Mouse (Mus musculus) forebrain, embryonic 13.5 days (tissue): ENCODE data around the gene Crip3. TPM values are rescaled to one million over a fixed set of nuclear protein-coding genes. Genes with fewer than 3 reads are reported as not detected.

ENCODE experiments used
- ATAC-seq: fragments of 200-750 bp; cut with Nextera tagmentation; 2 replicates; pipeline ENCODE4 v1.8.0; 2017
- H3K27ac ChIP-seq: fragments of 300-500 bp; sonication (generic); 2 replicates; pipeline ENCODE4 v1.5.1; 2015; ENCODE audit warnings: inconsistent platforms, mild to moderate bottlenecking, moderate library complexity
- H3K27me3 ChIP-seq: fragments of 300-500 bp; sonication (generic); 2 replicates; pipeline ENCODE4 v1.6.1; 2015; ENCODE audit warnings: mild to moderate bottlenecking, inconsistent platforms
- H3K36me3 ChIP-seq: fragments of 300-500 bp; sonication (generic); 2 replicates; pipeline ENCODE4 v1.6.1; 2015; ENCODE audit warnings: mild to moderate bottlenecking, inconsistent platforms; ENCODE audit not compliant: poor library complexity, severe bottlenecking
- H3K4me1 ChIP-seq: fragments of 300-500 bp; sonication (generic); 2 replicates; pipeline ENCODE4 v1.6.1; 2015; ENCODE audit warnings: inconsistent platforms
- H3K4me2 ChIP-seq: fragments of 300-500 bp; sonication (generic); 2 replicates; pipeline ENCODE4 v1.6.1; 2015; ENCODE audit warnings: inconsistent platforms, mild to moderate bottlenecking, moderate library complexity
- H3K4me3 ChIP-seq: fragments of 300-500 bp; sonication (generic); 2 replicates; pipeline ENCODE4 v1.5.1; 2015; ENCODE audit warnings: mild to moderate bottlenecking, inconsistent platforms
- H3K9ac ChIP-seq: fragments of 300-500 bp; sonication (generic); 2 replicates; pipeline ENCODE4 v1.6.1; 2015; ENCODE audit warnings: mild to moderate bottlenecking, inconsistent platforms
- H3K9me3 ChIP-seq: fragments of 300-500 bp; sonication (generic); replicated peaks from 2 replicates; pipeline ENCODE4 v1.6.1; 2016; ENCODE audit warnings: inconsistent platforms
- WGBS: fragments of 180-500 bp; shearing (Covaris S2); methylation state at CpG from one replicate; pipeline ENCODE4 v1.1.7; 2015; 5-methylcytosine and 5-hydroxymethylcytosine counted together
- polyA plus RNA-seq: library from polyadenylated mRNA; unstranded; fragments of >200 nt; fragmentation: Nextera tagmentation; extraction: Ambion mirVana; gene quantifications from 2 replicates; pipeline ENCODE4 v1.2.1, GENCODE M21; 2015

Crip3 gene
- 0.75 and 0.89 TPM in 2 replicates for polyA plus RNA-seq

- ATAC-seq = 0 out of 2 replicates have a peak, but pooled peaks have one; percentile 38
- no peak within 1 kb of the TSS for H3K4me3 ChIP-seq
Measured at GRCm38 (mm10) chr17:46428761-46429414, at the start of gene Crip3. Gene Crip3, plus strand, starts transcription at chr17:46428926.

GRCm38 (mm10) chr17:46383294-46384060 lies 45.2 kb upstream of the Crip3 start, which contains the start of gene Zfp318:
Gene Zfp318, plus strand, starts transcription at chr17:46383731.
- Histone ChIP-seq H3K4me1 (peaks cover 18% of the 10 kb centered on the region), H3K9ac (peak within 1 kb of the TSS; percentile 95), H3K4me2 (peak within 1 kb of the TSS; percentile 88), H3K4me3 (peak within 1 kb of the TSS; percentile 95), H3K27ac (peak within 1 kb of the TSS; percentile 90), H3K9me3 (no peaks in the 10 kb centered on the region), H3K36me3 (peaks cover 17% of the 10 kb centered on the region), H3K27me3 (no peaks in the 10 kb centered on the region)
- peak; percentile 97 for ATAC-seq
- whole genome bisulfite sequencing = under 1% methylated on average over 71 of the region's 105 CpGs

More at GRCm38 (mm10) chr17:46428761-46429414, at the start of gene Crip3:
- Histone ChIP-seq H3K9ac (no peak within 1 kb of the TSS), H3K9me3 (no peaks in the 10 kb centered on the region), H3K4me2 (peak within 1 kb of the TSS; percentile 48), H3K36me3 (no peaks in the 10 kb centered on the region), H3K4me1 (peaks cover 10% of the 10 kb centered on the region; the same call in 1 of the 2 replicates), H3K27me3 (peaks cover 13% of the 10 kb centered on the region; the same call in 1 of the 2 replicates), H3K27ac (no peak within 1 kb of the TSS)
- WGBS = 13% methylated on average over 18 of the region's 18 CpGs

GRCm38 (mm10) chr17:46384061-46384801 lies 44.5 kb upstream of the Crip3 start:
- 0 out of 2 replicates have a peak, but pooled peaks have one; percentile 0 for ATAC-seq
- Histone ChIP-seq H3K4me3 (peak overlapping the region; percentile 95), H3K27ac (peak overlapping the region; percentile 90), H3K9ac (peak overlapping the region; percentile 95), H3K36me3 (peaks cover 24% of the 10 kb centered on the region), H3K4me2 (peak overlapping the region; percentile 88), H3K9me3 (no peaks in the 10 kb centered on the region), H3K4me1 (peaks cover 18% of the 10 kb centered on the region), H3K27me3 (no peaks in the 10 kb centered on the region)
- under 1% methylated on average over 66 of the region's 70 CpGs for WGBS

- no peak overlapping the region for H3K9ac ChIP-seq
- no peaks in the 10 kb centered on the region for H3K9me3 ChIP-seq
- no peak overlapping the region for H3K4me3 ChIP-seq
- H3K27ac ChIP-seq = no peak overlapping the region
- H3K4me2 ChIP-seq = no peak overlapping the region
- H3K4me1 ChIP-seq = peaks cover 18% of the 10 kb centered on the region
- WGBS = 92% methylated on average over 3 of the region's 3 CpGs
- H3K36me3 ChIP-seq = peaks cover 36% of the 10 kb centered on the region
- ATAC-seq = no peak
- H3K27me3 ChIP-seq = no peaks in the 10 kb centered on the region
Measured at GRCm38 (mm10) chr17:46388200-46388599, 40.5 kb upstream of the Crip3 start.

- H3K36me3 ChIP-seq = peaks cover 54% of the 10 kb centered on the region
- no peak for ATAC-seq
- no peaks in the 10 kb centered on the region for H3K4me1 ChIP-seq
- H3K4me3 ChIP-seq = no peak overlapping the region
- WGBS = 56% methylated on average over 2 of the region's 2 CpGs
- no peak overlapping the region for H3K27ac ChIP-seq
- H3K27me3 ChIP-seq = no peaks in the 10 kb centered on the region
- no peak overlapping the region for H3K9ac ChIP-seq
- H3K9me3 ChIP-seq = no peaks in the 10 kb centered on the region
- no peak overlapping the region for H3K4me2 ChIP-seq
Measured at GRCm38 (mm10) chr17:46393012-46393411, 35.7 kb upstream of the Crip3 start.

GRCm38 (mm10) chr17:46394631-46395030 lies 34.1 kb upstream of the Crip3 start:
- ATAC-seq = no peak
- WGBS = 88% methylated on average over 1 of the region's 1 CpGs
- Histone ChIP-seq H3K4me3 (no peak overlapping the region), H3K27ac (no peak overlapping the region), H3K9ac (no peak overlapping the region), H3K4me1 (no peaks in the 10 kb centered on the region), H3K36me3 (peaks cover 54% of the 10 kb centered on the region), H3K4me2 (no peak overlapping the region), H3K9me3 (no peaks in the 10 kb centered on the region), H3K27me3 (no peaks in the 10 kb centered on the region)

- no peak overlapping the region for H3K4me2 ChIP-seq
- peaks cover 69% of the 10 kb centered on the region for H3K36me3 ChIP-seq
- H3K9ac ChIP-seq = no peak overlapping the region
- no peak overlapping the region for H3K27ac ChIP-seq
- no peaks in the 10 kb centered on the region for H3K27me3 ChIP-seq
- WGBS = 23% methylated on average over 3 of the region's 3 CpGs
- H3K4me1 ChIP-seq = no peaks in the 10 kb centered on the region
- no peak overlapping the region for H3K4me3 ChIP-seq
- H3K9me3 ChIP-seq = no peaks in the 10 kb centered on the region
- no peak for ATAC-seq
Measured at GRCm38 (mm10) chr17:46408478-46408877, 20.2 kb upstream of the Crip3 start.

GRCm38 (mm10) chr17:46418628-46419027 lies 10.1 kb upstream of the Crip3 start:
- H3K27me3 ChIP-seq = no peaks in the 10 kb centered on the region
- ATAC-seq = no peak
- H3K4me3 ChIP-seq = no peak overlapping the region
- no peak overlapping the region for H3K4me2 ChIP-seq
- 67% methylated on average over 5 of the region's 5 CpGs for WGBS
- H3K9me3 ChIP-seq = no peaks in the 10 kb centered on the region
- H3K27ac ChIP-seq = no peak overlapping the region
- H3K36me3 ChIP-seq = peaks cover 15% of the 10 kb centered on the region
- H3K9ac ChIP-seq = no peak overlapping the region
- 0 out of 2 replicates have a peak, but pooled peaks cover 3% of the 10 kb centered on the region for H3K4me1 ChIP-seq

GRCm38 (mm10) chr17:46419717-46420116 lies 9.0 kb upstream of the Crip3 start:
- H3K36me3 ChIP-seq = peaks cover 7% of the 10 kb centered on the region; the same call in 1 of the 2 replicates
- H3K27ac ChIP-seq = no peak overlapping the region
- no peak overlapping the region for H3K9ac ChIP-seq
- no peak for ATAC-seq
- H3K4me1 ChIP-seq = 0 out of 2 replicates have a peak, but pooled peaks cover 3% of the 10 kb centered on the region
- no peaks in the 10 kb centered on the region for H3K27me3 ChIP-seq
- no peak overlapping the region for H3K4me2 ChIP-seq
- no peaks in the 10 kb centered on the region for H3K9me3 ChIP-seq
- no peak overlapping the region for H3K4me3 ChIP-seq

- Histone ChIP-seq H3K9me3 (no peaks in the 10 kb centered on the region), H3K4me2 (no peak overlapping the region), H3K36me3 (no peaks in the 10 kb centered on the region), H3K27me3 (0 out of 2 replicates have a peak, but pooled peaks cover 8% of the 10 kb centered on the region), H3K4me3 (no peak overlapping the region), H3K27ac (no peak overlapping the region), H3K4me1 (peaks cover 6% of the 10 kb centered on the region; the same call in 1 of the 2 replicates), H3K9ac (no peak overlapping the region)
- ATAC-seq = no peak
Measured at GRCm38 (mm10) chr17:46426496-46426895, 2.2 kb upstream of the Crip3 start.

GRCm38 (mm10) chr17:46433627-46434026 lies 4.9 kb downstream of the Crip3 start:
- Histone ChIP-seq H3K9me3 (no peaks in the 10 kb centered on the region), H3K27me3 (peaks cover 16% of the 10 kb centered on the region), H3K4me3 (peak overlapping the region; percentile 22), H3K4me1 (peaks cover 18% of the 10 kb centered on the region; the same call in 1 of the 2 replicates), H3K36me3 (no peaks in the 10 kb centered on the region), H3K9ac (no peak overlapping the region), H3K27ac (no peak overlapping the region), H3K4me2 (peak overlapping the region; percentile 50)
- no peak for ATAC-seq
- 2% methylated on average over 17 of the region's 17 CpGs for WGBS
